Mouse (Mus musculus) myocyte (in vitro differentiated cells): ENCODE results near the gene 4931428F04Rik. TPM values are rescaled to one million over a fixed set of nuclear protein-coding genes. Genes with fewer than 3 reads are reported as not detected.

ENCODE experiments used
- H3K27me3 ChIP-seq: one replicate; pipeline ENCODE4 v1.6.1; 2011; ENCODE audit not compliant: control insufficient read depth, insufficient read depth, insufficient read length
- H3K36me3 ChIP-seq: one replicate; pipeline ENCODE4 v1.6.1; 2011; ENCODE audit not compliant: control insufficient read depth, insufficient read depth
- H3K4me2 ChIP-seq: one replicate; pipeline ENCODE4 v1.6.1; 2011; ENCODE audit warnings: low read depth, control low read depth
- H3K4me3 ChIP-seq: one replicate; pipeline ENCODE4 v1.5.1; 2011; ENCODE audit warnings: mild to moderate bottlenecking, control low read depth, moderate library complexity
- H3K79me2 ChIP-seq: one replicate; pipeline ENCODE4 v1.6.1; 2011; ENCODE audit not compliant: control insufficient read depth, insufficient read depth
- H3ac ChIP-seq: one replicate; pipeline ENCODE4 v1.6.1; 2011; ENCODE audit not compliant: control insufficient read depth, insufficient read length
- CEBPB ChIP-seq: IDR thresholded peaks from 2 replicates; pipeline ENCODE4 v1.6.1; 2011; ENCODE audit warnings: mild to moderate bottlenecking, moderate library complexity; ENCODE audit not compliant: poor library complexity, insufficient read depth, severe bottlenecking
- E2F4 ChIP-seq: IDR thresholded peaks from one replicate; pipeline ENCODE4 v1.6.1; 2011; ENCODE audit warnings: mild to moderate bottlenecking, control low read depth, moderate library complexity; ENCODE audit not compliant: insufficient read depth
- MAX ChIP-seq: IDR thresholded peaks from one replicate; pipeline ENCODE4 v1.6.1; 2011; ENCODE audit warnings: low read depth, mild to moderate bottlenecking, control low read depth
- MYOD1 ChIP-seq, 3 experiments: IDR thresholded peaks; one replicate each; pipeline ENCODE4 v1.6.1; 2011; ENCODE audit warnings: control low read depth in 2 of 3, low read depth in 2 of 3, mild to moderate bottlenecking in 2 of 3, moderate library complexity in 1 of 3; ENCODE audit not compliant: insufficient read length in 2 of 3, control insufficient read depth in 1 of 3
- MYOG ChIP-seq, 3 experiments: IDR thresholded peaks; one replicate each; pipeline ENCODE4 v1.6.1; 2011; ENCODE audit warnings: control low read depth in 2 of 3, low read depth in 2 of 3, mild to moderate bottlenecking in 2 of 3; ENCODE audit not compliant: insufficient read length in 2 of 3, control insufficient read depth in 1 of 3, insufficient read depth in 1 of 3
- POLR2A ChIP-seq: IDR thresholded peaks from one replicate; pipeline ENCODE4 v1.6.1; 2011; ENCODE audit warnings: low read depth, mild to moderate bottlenecking, control low read depth, moderate library complexity; ENCODE audit not compliant: insufficient read length
- POLR2AphosphoS2 ChIP-seq: IDR thresholded peaks from one replicate; pipeline ENCODE4 v1.6.1; 2011; ENCODE audit warnings: low read depth, control low read depth; ENCODE audit not compliant: insufficient read length
- REST ChIP-seq: IDR thresholded peaks from one replicate; pipeline ENCODE4 v1.6.1; 2011; ENCODE audit warnings: mild to moderate bottlenecking, control low read depth, moderate library complexity; ENCODE audit not compliant: insufficient read depth, insufficient read length
- SRF ChIP-seq: IDR thresholded peaks from one replicate; pipeline ENCODE4 v1.6.1; 2011; ENCODE audit warnings: low read depth; ENCODE audit not compliant: control insufficient read depth, insufficient read length
- TCF12 ChIP-seq: IDR thresholded peaks from one replicate; pipeline ENCODE4 v1.6.1; 2011; ENCODE audit warnings: mild to moderate bottlenecking, control low read depth; ENCODE audit not compliant: poor library complexity, insufficient read depth, severe bottlenecking
- TCF3 ChIP-seq: IDR thresholded peaks from one replicate; pipeline ENCODE4 v1.6.1; 2011; ENCODE audit warnings: low read depth, control low read depth; ENCODE audit not compliant: insufficient read length
- USF1 ChIP-seq: IDR thresholded peaks from one replicate; pipeline ENCODE4 v1.6.1; 2011; ENCODE audit warnings: low read depth, mild to moderate bottlenecking, control low read depth, moderate library complexity
- polyA plus RNA-seq: library from polyadenylated mRNA; unstranded; fragments of >200 nt; fragmentation: generic; extraction: Trizol; gene quantifications from one replicate; pipeline ENCODE4 v1.2.1, GENCODE M21; 2012; ENCODE audit warnings: missing spikeins

The 4931428F04Rik gene
- polyA plus RNA-seq, 1 experiment: 6.2 TPM

DNA sequence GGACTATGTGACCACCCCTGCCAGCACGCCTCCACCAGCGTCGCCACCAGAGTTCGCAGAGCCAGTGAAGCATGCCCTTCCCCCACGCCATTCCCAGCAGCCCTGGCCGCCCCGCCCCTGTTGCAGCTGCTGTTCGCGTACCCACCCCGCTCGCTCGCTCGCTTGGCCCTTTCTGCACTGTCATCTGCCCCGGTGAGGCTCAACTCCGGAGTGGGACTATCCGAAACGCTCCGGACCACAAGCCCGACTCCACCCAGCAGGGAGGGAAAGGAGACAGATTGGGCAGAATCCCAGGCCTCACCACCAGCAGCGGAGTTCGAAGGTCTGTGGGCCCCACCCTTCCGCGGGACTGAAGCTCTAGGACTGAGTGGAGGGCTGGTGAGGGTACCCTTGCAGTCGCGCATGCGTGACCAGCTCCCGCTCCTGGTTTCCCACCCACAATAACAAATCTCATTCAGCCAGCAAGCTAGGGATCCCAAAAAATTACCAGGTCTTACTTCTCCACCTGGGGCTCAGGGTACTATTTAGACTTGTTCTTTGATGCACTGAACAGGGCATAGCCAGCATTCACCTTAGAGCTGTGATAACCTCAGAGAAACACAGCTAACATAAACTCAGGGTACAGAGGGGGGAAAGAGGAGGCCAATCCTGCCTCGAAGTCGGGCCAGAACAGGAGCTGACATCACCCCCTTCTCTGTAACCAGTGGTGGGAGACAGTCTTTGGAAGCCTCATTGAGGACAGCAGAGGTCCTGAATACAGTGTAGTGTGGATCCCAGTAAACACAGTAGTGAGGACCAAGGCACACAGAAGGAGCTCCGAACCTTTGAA is 13.2 kb downstream of the 4931428F04Rik start:
- H3ac ChIP-seq: peak overlapping the region; percentile 8
- no peaks in the 10 kb centered on the region for H3K79me2 ChIP-seq
- no peaks in the 10 kb centered on the region for H3K36me3 ChIP-seq
- H3K4me3 ChIP-seq: peak overlapping the region; percentile 30
- H3K4me2 ChIP-seq: peak overlapping the region; percentile 76
- peak in 2 of 3 experiments; percentile 97 to 100 for TF ChIP-seq MYOD1 (IDR thresholded peaks at IDR 0.05; ENCODE audit: control insufficient read depth in 1 of 3, insufficient read length in 2 of 3, low read depth in 2 of 3)
- peak; percentile 99 for TF ChIP-seq POLR2AphosphoS2
- peak; percentile 89 for TF ChIP-seq TCF3
- no peak for TF ChIP-seq USF1
- peak; percentile 32 for TF ChIP-seq REST
- TF ChIP-seq CEBPB: no peak
- TF ChIP-seq SRF: peak; percentile 43
- peak; percentile 59 to 99 (median 98) for TF ChIP-seq MYOG (IDR thresholded peaks at IDR 0.05; ENCODE audit: control insufficient read depth in 1 of 3, insufficient read depth in 1 of 3, insufficient read length in 2 of 3, low read depth in 2 of 3)
- no peak for TF ChIP-seq MAX
- no peak for TF ChIP-seq E2F4
- TF ChIP-seq POLR2A: peak; percentile 90
- TF ChIP-seq TCF12: peak; percentile 30
- H3K27me3 ChIP-seq: no peaks in the 10 kb centered on the region

DNA sequence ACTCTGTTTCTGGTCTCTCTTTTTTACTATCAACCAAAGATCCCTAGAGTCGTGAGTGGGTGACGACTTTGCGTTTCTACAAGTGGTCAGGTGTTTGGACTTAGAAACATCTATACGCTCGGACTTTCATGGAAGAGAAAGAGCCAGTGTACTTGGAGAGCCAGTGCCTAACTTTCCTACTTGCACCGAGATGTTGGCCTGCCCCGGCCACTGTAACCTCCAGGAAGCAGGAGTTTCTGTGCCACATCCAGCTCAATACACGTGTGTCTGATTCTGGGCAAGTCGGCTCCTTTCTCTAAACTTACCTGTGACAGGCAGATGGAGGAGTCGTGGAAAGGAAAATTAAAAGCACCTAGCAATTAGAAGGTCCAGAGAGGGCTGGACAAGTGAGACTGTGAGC is 13.8 kb downstream of the 4931428F04Rik start, which contains the start of gene Nol3:
Gene Nol3 (plus strand): TSS at position 301 of the 400 bp plus-strand sequence.
- Histone ChIP-seq H3K27me3 (no peaks in the 10 kb centered on the region), H3ac (peak within 1 kb of the TSS; percentile 8), H3K79me2 (no peaks in the 10 kb centered on the region), H3K4me3 (peak within 1 kb of the TSS; percentile 30), H3K36me3 (no peaks in the 10 kb centered on the region), H3K4me2 (peak within 1 kb of the TSS; percentile 76)
- TF ChIP-seq MYOG (IDR thresholded peaks at IDR 0.05; ENCODE audit: control insufficient read depth in 1 of 3, insufficient read depth in 1 of 3, insufficient read length in 2 of 3, low read depth in 2 of 3) (no peak), POLR2A (no peak), TCF3 (no peak), E2F4 (no peak), TCF12 (no peak), SRF (no peak), POLR2AphosphoS2 (no peak), REST (no peak), USF1 (no peak), MYOD1 (IDR thresholded peaks at IDR 0.05; ENCODE audit: control insufficient read depth in 1 of 3, insufficient read length in 2 of 3, low read depth in 2 of 3) (no peak), MAX (no peak)

- H3K4me3 ChIP-seq: peak overlapping the region; percentile 30
- H3K27me3 ChIP-seq: no peaks in the 10 kb centered on the region
- TF ChIP-seq REST: no peak
- TF ChIP-seq E2F4: no peak
- TF ChIP-seq POLR2AphosphoS2: no peak
- TF ChIP-seq MYOD1 (IDR thresholded peaks at IDR 0.05; ENCODE audit: control insufficient read depth in 1 of 3, insufficient read length in 2 of 3, low read depth in 2 of 3): no peak
- TF ChIP-seq MAX: no peak
- no peak for TF ChIP-seq MYOG (IDR thresholded peaks at IDR 0.05; ENCODE audit: control insufficient read depth in 1 of 3, insufficient read depth in 1 of 3, insufficient read length in 2 of 3, low read depth in 2 of 3)
- TF ChIP-seq TCF12: no peak
- TF ChIP-seq POLR2A: no peak
- no peak for TF ChIP-seq SRF
- no peak for TF ChIP-seq TCF3
- no peak for TF ChIP-seq USF1
- TF ChIP-seq CEBPB: no peak
Measured at GRCm38 (mm10) chr8:105275387-105275786, 14.3 kb downstream of the 4931428F04Rik start.

DNA sequence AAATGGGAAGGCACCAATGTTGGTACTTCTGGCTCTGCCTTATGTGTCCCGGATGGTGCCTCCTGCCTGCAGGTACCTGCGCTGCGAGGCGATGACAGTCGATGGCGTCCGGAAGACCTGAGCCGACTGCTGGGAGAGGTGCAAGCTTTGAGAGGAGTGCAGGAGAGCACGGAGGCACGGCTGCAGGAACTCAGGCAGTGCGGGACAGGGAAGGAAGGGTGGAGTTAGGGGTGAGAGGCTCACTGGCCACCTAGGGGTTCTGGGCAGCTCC is 18.8 kb downstream of the 4931428F04Rik start:
- H3K4me2 ChIP-seq: no peak overlapping the region
- H3K79me2 ChIP-seq: no peaks in the 10 kb centered on the region
- no peaks in the 10 kb centered on the region for H3K36me3 ChIP-seq
- TF ChIP-seq CEBPB: no peak
- no peak for TF ChIP-seq TCF12
- TF ChIP-seq POLR2A: no peak
- no peak for TF ChIP-seq TCF3
- TF ChIP-seq MAX: no peak
- no peak for TF ChIP-seq USF1
- TF ChIP-seq SRF: no peak
- TF ChIP-seq MYOG (IDR thresholded peaks at IDR 0.05; ENCODE audit: control insufficient read depth in 1 of 3, insufficient read depth in 1 of 3, insufficient read length in 2 of 3, low read depth in 2 of 3): no peak
- no peak for TF ChIP-seq E2F4
- TF ChIP-seq MYOD1 (IDR thresholded peaks at IDR 0.05; ENCODE audit: control insufficient read depth in 1 of 3, insufficient read length in 2 of 3, low read depth in 2 of 3): no peak
- TF ChIP-seq POLR2AphosphoS2: no peak
- TF ChIP-seq REST: no peak
- H3K27me3 ChIP-seq: no peaks in the 10 kb centered on the region
- no peak overlapping the region for H3K4me3 ChIP-seq
- no peak overlapping the region for H3ac ChIP-seq

More at GRCm38 (mm10) chr8:105275387-105275786, 14.3 kb downstream of the 4931428F04Rik start:
- Histone ChIP-seq H3ac (no peak overlapping the region), H3K79me2 (no peaks in the 10 kb centered on the region), H3K36me3 (no peaks in the 10 kb centered on the region), H3K4me2 (peak overlapping the region; percentile 76)
